ENCODE assay signal across 16 mouse cellular contexts in the genomic region with DNA sequence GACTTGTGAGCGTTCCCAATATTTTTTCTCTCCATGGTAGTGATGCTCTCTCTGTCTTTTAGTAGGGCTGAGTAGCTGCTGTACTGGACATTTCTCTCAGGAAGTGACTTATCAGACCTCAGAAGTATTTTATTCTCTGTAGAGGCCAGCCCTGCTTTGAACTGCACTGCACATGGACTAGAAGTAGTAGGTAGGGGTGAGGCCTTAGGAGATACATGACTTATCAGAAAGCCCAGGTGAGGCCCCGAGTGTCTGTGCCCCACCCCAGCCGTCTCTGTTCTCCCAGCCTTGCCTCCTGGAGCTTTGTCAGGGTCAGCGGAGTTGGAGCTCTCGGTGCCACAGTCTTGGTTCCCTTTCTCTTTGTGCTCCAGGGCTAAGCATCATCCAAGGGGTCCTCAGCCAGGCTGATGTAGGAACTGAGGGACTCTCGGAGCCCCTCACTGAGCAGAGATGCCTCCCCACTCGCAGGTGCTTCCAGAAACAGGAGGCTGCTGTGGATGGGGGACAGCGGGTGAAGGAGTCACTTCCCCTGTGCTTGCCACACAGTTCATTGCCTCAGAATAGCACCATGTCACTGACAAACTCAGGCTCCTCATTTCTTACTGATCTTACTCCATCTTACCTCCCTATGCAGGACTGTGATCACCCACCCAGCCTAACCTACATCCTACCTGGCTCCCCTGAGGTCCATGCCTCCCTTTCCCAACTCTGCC. TPM values are rescaled to one million over a fixed set of nuclear protein-coding genes. Genes with fewer than 3 reads are reported as not detected.
DNase-seq lines count a peak whose midpoint lies in the region; ATAC-seq and TF ChIP-seq lines count a peak whose summit lies in the region.
"Had no signal": no experiment of that assay in that cellular context is flagged by ENCODE, and none has a peak within 500 bp of the region (broad histone marks: within the 10 kb centered on the region; RNA-seq: fewer than 3 reads in every experiment).

No protein-coding gene starts in this region.

- H3K4me2 ChIP-seq in liver, embryonic 12.5 days, result peak overlapping the region; percentile 31; the same call in 1 of the 2 replicates
- no peak overlapping the region for H3K4me2 ChIP-seq in intestine, embryonic 16.5 days (ENCODE audit: low read depth, low read length)
- H3K4me2 ChIP-seq: hindbrain, embryonic 12.5 days had no signal

- no peak for DNase-seq in cerebellum, adult 2 months
- DNase-seq in cerebellum, adult 11-12 months, result no peak
- no peak for DNase-seq in forebrain, embryonic 10.5 days (ENCODE audit: extremely low spot score, low spot score)
- DNase-seq: gastrocnemius, postnatal 36 days had no signal

- peak overlapping the region; percentile 55 for H3K9ac ChIP-seq in liver, embryonic 12.5 days
- no peak overlapping the region for H3K9ac ChIP-seq in intestine, embryonic 16.5 days (ENCODE audit: low read depth, low read length)
- H3K9ac ChIP-seq: hindbrain, embryonic 12.5 days had no signal

- H3K4me1 ChIP-seq in cerebellum, adult 2 months (ENCODE audit: control insufficient read depth, insufficient read depth, low read length), result peaks cover 56% of the 10 kb centered on the region
- H3K4me1 ChIP-seq in liver, embryonic 12.5 days, result peaks cover 52% of the 10 kb centered on the region
- H3K4me1 ChIP-seq in forebrain, embryonic 10.5 days, result no peaks in the 10 kb centered on the region
- peaks cover 10% of the 10 kb centered on the region for H3K4me1 ChIP-seq in intestine, embryonic 16.5 days (ENCODE audit: control insufficient read depth, insufficient read depth, low read length)
- H3K4me1 ChIP-seq: embryonic facial prominence, embryonic 10.5 days had no signal

- TF ChIP-seq CTCF in cerebellum, adult 2 months (IDR thresholded peaks at IDR 0.05; ENCODE audit: borderline replicate concordance, insufficient read depth, low read depth, low read length), result no peak

- H3K36me3 ChIP-seq in liver, embryonic 12.5 days, result peaks cover 67% of the 10 kb centered on the region
- H3K36me3 ChIP-seq in forebrain, embryonic 10.5 days (replicated peaks), result peaks cover 64% of the 10 kb centered on the region
- peaks cover 3% of the 10 kb centered on the region; the same call in 1 of the 2 replicates for H3K36me3 ChIP-seq in intestine, embryonic 16.5 days (ENCODE audit: control insufficient read depth, insufficient read depth, low read length)

- H3K27me3 ChIP-seq in cerebellum, adult 2 months (ENCODE audit: control insufficient read depth, insufficient read depth, low read length), result no peaks in the 10 kb centered on the region
- H3K27me3 ChIP-seq in liver, embryonic 12.5 days (replicated peaks), result no peaks in the 10 kb centered on the region
- H3K27me3 ChIP-seq in forebrain, embryonic 10.5 days (ENCODE audit: poor library complexity, severe bottlenecking), result no peaks in the 10 kb centered on the region
- no peaks in the 10 kb centered on the region for H3K27me3 ChIP-seq in intestine, embryonic 16.5 days (replicated peaks; ENCODE audit: control insufficient read depth, insufficient read depth, low read length)
- H3K27me3 ChIP-seq: CH12.LX; hindbrain, embryonic 12.5 days; Patski had no signal

- no peak overlapping the region for H3K4me3 ChIP-seq in cerebellum, adult 2 months (replicated peaks; ENCODE audit: insufficient read depth, low read depth, low read length)
- no peak overlapping the region for H3K4me3 ChIP-seq in liver, embryonic 12.5 days
- H3K4me3 ChIP-seq in forebrain, embryonic 10.5 days, result no peak overlapping the region
- no peak overlapping the region for H3K4me3 ChIP-seq in intestine, embryonic 16.5 days (ENCODE audit: low read length)
- H3K4me3 ChIP-seq: embryonic facial prominence, embryonic 10.5 days; gastrocnemius, adult 2 months; heart, embryonic 10.5 days; hindbrain, embryonic 12.5 days had no signal

- ATAC-seq in liver, embryonic 12.5 days, result 0 out of 2 replicates have a peak, but pooled peaks have one; percentile 40
- peak; percentile 63 for ATAC-seq in megakaryocyte, adult 5-6 weeks (ENCODE audit: poor library complexity, severe bottlenecking)
- ATAC-seq in intestine, embryonic 16.5 days, result no peak
- ATAC-seq: forebrain, embryonic 14.5 days; hindbrain, embryonic 16.5 days; Patski had no signal

- 34% methylated on average over 8 of the region's 8 CpGs for WGBS in cerebellum, adult 2 months
- WGBS in liver, embryonic 12.5 days (ENCODE audit: insufficient replicate concordance), result 66% methylated on average over 8 of the region's 8 CpGs
- WGBS in forebrain, embryonic 10.5 days, result 90% methylated on average over 8 of the region's 8 CpGs
- 88% methylated on average over 8 of the region's 8 CpGs for WGBS in intestine, embryonic 16.5 days

- TF ChIP-seq POLR2A in cerebellum, adult 2 months (IDR thresholded peaks at IDR 0.05; ENCODE audit: borderline replicate concordance, insufficient read depth, low read length), result 0 out of 2 replicates have a peak, but pooled peaks have one; percentile 23

- H3K27ac ChIP-seq in cerebellum, adult 2 months (ENCODE audit: insufficient read depth, low read length), result peak overlapping the region; percentile 88
- peak overlapping the region; percentile 45; the same call in 1 of the 2 replicates for H3K27ac ChIP-seq in liver, embryonic 12.5 days
- H3K27ac ChIP-seq in forebrain, embryonic 10.5 days, result no peak overlapping the region
- H3K27ac ChIP-seq in intestine, embryonic 16.5 days (ENCODE audit: low read length), result no peak overlapping the region
- H3K27ac ChIP-seq: embryonic facial prominence, embryonic 10.5 days; gastrocnemius, adult 2 months; heart, embryonic 10.5 days; hindbrain, embryonic 12.5 days had no signal

- no peaks in the 10 kb centered on the region for H3K9me3 ChIP-seq in liver, embryonic 12.5 days (replicated peaks)
- no peaks in the 10 kb centered on the region for H3K9me3 ChIP-seq in forebrain, embryonic 10.5 days
- H3K9me3 ChIP-seq in intestine, embryonic 16.5 days (ENCODE audit: control insufficient read depth, low read length), result no peaks in the 10 kb centered on the region
- H3K9me3 ChIP-seq: embryonic facial prominence, embryonic 10.5 days; heart, embryonic 10.5 days; hindbrain, embryonic 12.5 days had no signal

RNA-seq across cellular contexts. Expression of a gene that starts 11.3 kb away (rescaled TPM):
- 145 and 149 TPM in 2 replicates for polyA plus RNA-seq in cerebellum, adult 2 months (2012; rRNA removed)
- 250 and 266 TPM in 2 replicates for polyA plus RNA-seq in liver, embryonic 12.5 days (2016; fragmentation: Nextera tagmentation; extraction: Ambion mirVana)
- 356 and 374 TPM in 2 replicates for total RNA-seq in megakaryocyte, adult 5-6 weeks (2015)
- total RNA-seq in megakaryocyte, adult 5-6 weeks (2017), result 194 and 199 TPM in 2 replicates
- 185 and 186 TPM in 2 replicates for polyA plus RNA-seq in forebrain, embryonic 10.5 days (2016; fragmentation: Nextera tagmentation; extraction: Ambion mirVana)
- polyA plus RNA-seq in intestine, embryonic 16.5 days (2015; fragmentation: Nextera tagmentation; extraction: Ambion mirVana), result 295 and 299 TPM in 2 replicates

RNA-seq across cellular contexts. Expression of a gene that starts 12.8 kb away (rescaled TPM):
- 0.06 and 0.07 TPM in 2 replicates for polyA plus RNA-seq in cerebellum, adult 2 months (2012; rRNA removed)
- 6.2 and 7.1 TPM in 2 replicates for polyA plus RNA-seq in liver, embryonic 12.5 days (2016; fragmentation: Nextera tagmentation; extraction: Ambion mirVana)
- total RNA-seq in megakaryocyte, adult 5-6 weeks (2015), result 0.83 and 2.2 TPM in 2 replicates
- total RNA-seq in megakaryocyte, adult 5-6 weeks (2017), result 1.3 and 1.8 TPM in 2 replicates
- 0.60 and 0.94 TPM in 2 replicates for polyA plus RNA-seq in forebrain, embryonic 10.5 days (2016; fragmentation: Nextera tagmentation; extraction: Ambion mirVana)
- polyA plus RNA-seq in intestine, embryonic 16.5 days (2015; fragmentation: Nextera tagmentation; extraction: Ambion mirVana), result 0.54 and 0.71 TPM in 2 replicates
- total RNA-seq: gastrocnemius, adult 2 months; heart, postnatal 4 days had no signal

RNA-seq across cellular contexts. Expression of a gene that starts 16.5 kb away (rescaled TPM):
- polyA plus RNA-seq in cerebellum, adult 2 months (2012; rRNA removed), result 5.4 and 5.8 TPM in 2 replicates
- 2.5 and 2.7 TPM in 2 replicates for polyA plus RNA-seq in liver, embryonic 12.5 days (2016; fragmentation: Nextera tagmentation; extraction: Ambion mirVana)
- 1.4 and 2.4 TPM in 2 replicates for total RNA-seq in megakaryocyte, adult 5-6 weeks (2015)
- 1.5 and 1.9 TPM in 2 replicates for total RNA-seq in megakaryocyte, adult 5-6 weeks (2017)
- polyA plus RNA-seq in forebrain, embryonic 10.5 days (2016; fragmentation: Nextera tagmentation; extraction: Ambion mirVana), result 7.7 and 9.3 TPM in 2 replicates
- 5.1 and 5.3 TPM in 2 replicates for polyA plus RNA-seq in intestine, embryonic 16.5 days (2015; fragmentation: Nextera tagmentation; extraction: Ambion mirVana)

RNA-seq across cellular contexts. Expression of a gene that starts 34.4 kb away (rescaled TPM):
- polyA plus RNA-seq in cerebellum, adult 2 months (2012; rRNA removed), result 1.8 and 2.3 TPM in 2 replicates
- 15.4 and 16.2 TPM in 2 replicates for polyA plus RNA-seq in liver, embryonic 12.5 days (2016; fragmentation: Nextera tagmentation; extraction: Ambion mirVana)
- total RNA-seq in megakaryocyte, adult 5-6 weeks (2015), result 0.36 and 0.38 TPM in 2 replicates
- 0.73 TPM in 1 of 2 replicates, not detected in the other for total RNA-seq in megakaryocyte, adult 5-6 weeks (2017)
- 108 and 109 TPM in 2 replicates for polyA plus RNA-seq in forebrain, embryonic 10.5 days (2016; fragmentation: Nextera tagmentation; extraction: Ambion mirVana)
- polyA plus RNA-seq in intestine, embryonic 16.5 days (2015; fragmentation: Nextera tagmentation; extraction: Ambion mirVana), result 28.3 and 28.6 TPM in 2 replicates

Comparison
In these comparisons a context has a peak if more than half of its experiments do, and no peak if none do; other contexts are left out.
1. H3K27ac ChIP-seq: peak in cerebellum, adult 2 months (single experiment) and liver, embryonic 12.5 days (single experiment); none in forebrain, embryonic 10.5 days (single experiment) and intestine, embryonic 16.5 days (single experiment).